Mouse (Mus musculus) testis, postnatal 10 days (tissue): ENCODE results near the gene Dync1li2.

Experiments used
- DNase-seq: peaks from one replicate; pipeline ENCODE4 v3.0.0; 2021; ENCODE audit warnings: low spot score

Gene Dync1li2

DNA sequence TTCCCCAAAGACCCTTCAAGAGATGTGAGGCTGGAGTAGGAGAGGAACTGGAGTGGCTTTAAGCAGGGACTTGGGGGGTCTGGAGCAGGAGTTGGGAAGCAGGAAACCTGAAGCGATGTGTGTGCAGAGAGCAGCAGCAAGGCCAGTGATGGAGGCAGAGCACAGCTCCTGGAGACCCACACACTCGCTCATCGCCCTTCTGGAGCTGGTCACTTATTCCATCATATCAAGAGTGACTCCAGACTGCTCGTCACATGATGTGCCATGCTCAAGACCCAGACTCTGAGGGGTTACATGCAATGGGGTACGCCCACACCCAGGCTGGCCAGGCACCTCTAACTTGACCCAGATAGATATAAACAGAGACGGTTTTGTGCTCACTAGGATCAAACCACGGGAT, 62.6 kb downstream of the Dync1li2 start:
- DNase-seq = no peak

- DNase-seq = no peak
These were observed 63.5 kb downstream of the Dync1li2 start for GRCm38 (mm10) chr8:104379301-104379836.

DNA sequence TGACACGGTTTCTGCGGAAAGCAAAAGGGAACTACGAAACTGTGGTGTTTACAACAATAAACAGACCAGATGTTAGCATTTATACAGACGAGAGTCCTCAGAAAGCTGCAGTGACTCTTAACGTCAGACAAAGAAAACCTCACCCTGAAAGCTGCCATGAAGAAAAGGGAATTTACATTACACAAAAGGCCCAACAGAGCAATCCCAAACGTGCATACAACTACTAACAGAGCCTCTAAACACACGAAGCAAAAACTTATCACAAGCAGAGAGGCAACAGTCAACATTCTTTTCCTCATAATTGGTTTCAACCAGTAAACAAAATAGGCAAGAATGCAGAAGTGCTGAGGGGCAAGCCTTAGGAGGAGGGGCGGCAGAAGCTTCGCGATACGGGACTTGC, 66.2 kb downstream of the Dync1li2 start:
- DNase-seq = no peak

DNA sequence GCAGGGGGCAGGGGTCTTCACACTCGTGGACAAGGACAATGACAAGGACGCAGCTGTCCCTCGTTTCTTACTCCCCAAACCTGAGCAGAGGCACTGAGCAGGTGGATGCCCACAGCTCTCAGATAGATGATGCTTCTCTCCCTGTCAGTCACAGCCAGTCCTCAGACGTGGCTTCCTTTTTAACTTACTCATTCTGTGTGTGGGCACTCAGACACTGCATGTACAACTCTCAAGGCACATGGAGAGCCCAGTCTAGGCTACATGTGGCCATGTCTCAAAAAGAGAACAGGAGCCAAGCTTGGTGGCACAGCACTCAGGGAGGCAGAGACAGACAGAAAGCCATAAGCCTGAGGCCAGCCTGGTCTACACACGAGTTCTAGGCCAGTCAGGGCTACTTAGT, 66.9 kb downstream of the Dync1li2 start:
- DNase-seq = no peak

DNA sequence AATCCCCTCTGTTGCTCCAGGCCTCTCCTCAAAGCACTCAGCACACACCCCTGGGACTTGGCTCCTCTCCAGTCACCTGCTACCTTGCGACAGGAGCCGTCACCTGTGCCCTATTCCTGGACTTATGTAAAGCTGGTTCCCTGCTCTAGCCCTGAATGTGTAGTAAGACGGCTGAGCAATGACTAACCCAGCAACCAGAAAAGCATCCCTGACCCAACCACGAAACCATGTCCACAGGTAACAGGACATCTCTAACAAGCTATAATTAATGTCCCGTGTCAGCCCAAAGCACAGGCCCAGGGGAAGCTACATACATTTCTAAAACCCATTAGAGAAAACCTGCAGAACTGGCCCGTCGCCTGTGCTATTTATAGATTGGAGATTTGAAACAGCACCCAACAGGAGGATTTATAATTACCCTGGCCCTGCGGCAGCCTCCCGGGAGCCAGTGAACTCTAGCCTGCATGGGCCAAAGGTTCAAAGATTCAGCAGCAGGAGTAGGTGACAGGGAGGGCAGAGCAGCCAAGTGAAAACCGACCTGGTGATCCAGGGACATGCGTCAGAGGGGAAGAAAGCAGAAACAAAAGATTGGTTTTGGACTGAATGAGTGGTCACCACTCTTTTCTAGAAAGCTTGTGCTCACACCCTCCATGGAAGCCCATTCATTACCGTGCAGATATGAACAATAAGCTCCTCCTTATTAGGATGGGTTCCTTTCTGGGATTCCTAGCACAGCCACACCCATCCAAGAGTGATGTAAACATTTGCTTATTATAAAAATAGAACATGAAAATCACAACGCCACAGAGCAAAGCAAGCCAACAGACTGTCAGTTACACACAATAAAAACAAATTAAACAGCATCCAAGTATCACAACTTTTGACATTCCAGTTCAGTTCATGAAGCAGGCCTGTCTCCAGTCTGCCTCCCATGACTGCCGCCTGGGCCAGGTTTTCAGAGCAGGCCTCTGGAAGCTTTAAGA, 67.7 kb downstream of the Dync1li2 start:
- DNase-seq = no peak

DNA sequence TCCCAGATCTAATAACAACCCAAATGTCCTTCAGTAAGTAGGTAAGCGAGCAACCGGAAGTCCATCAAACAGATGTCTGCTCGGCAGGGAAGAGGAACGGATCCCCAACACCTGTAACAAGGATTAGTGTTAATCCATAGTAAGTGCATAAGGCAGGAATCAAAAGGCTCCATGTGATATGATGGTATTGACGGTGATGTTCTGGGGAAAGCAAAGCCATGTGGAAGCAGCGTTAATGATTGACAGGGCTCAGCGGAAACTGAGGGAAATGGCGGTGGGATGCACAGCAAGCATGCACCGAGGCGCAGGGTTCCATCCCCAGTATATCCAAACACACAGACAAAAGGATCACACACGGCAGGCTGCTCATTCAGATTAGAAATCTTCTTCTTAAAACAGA, 68.6 kb downstream of the Dync1li2 start:
- no peak for DNase-seq

GRCm38 (mm10) chr8:104373779-104374178, 69.1 kb downstream of the Dync1li2 start:
- no peak for DNase-seq

DNA sequence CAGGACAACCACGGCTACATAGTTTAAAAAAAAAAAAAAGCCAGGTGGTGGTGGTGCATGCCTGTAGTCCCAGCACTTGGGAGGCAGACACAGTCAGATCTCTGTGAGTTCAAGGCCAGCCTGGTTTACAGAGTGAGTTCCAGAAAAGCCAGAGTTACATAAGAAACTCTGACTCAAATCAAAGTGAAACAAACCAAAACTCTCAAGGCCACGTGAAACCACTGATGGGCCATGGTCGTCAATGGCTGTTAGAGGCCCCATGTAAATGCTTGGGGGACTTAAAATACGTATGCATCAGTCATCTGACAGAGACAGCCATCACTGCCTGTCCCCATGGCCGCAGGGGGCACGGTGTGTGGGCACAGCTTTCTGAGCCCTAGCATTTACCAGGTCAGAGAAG, 71.7 kb downstream of the Dync1li2 start:
- DNase-seq = no peak

GRCm38 (mm10) chr8:104370071-104370470, 72.8 kb downstream of the Dync1li2 start:
- no peak for DNase-seq

- DNase-seq = no peak
These were observed 73.3 kb downstream of the Dync1li2 start for GRCm38 (mm10) chr8:104369591-104369990.
